Mouse (Mus musculus): ENCODE measurements around the gene Celf2.
A peak's percentile ranks its signal among the peaks of the same experiment; 100 is the strongest.

Celf2 gene

DNA sequence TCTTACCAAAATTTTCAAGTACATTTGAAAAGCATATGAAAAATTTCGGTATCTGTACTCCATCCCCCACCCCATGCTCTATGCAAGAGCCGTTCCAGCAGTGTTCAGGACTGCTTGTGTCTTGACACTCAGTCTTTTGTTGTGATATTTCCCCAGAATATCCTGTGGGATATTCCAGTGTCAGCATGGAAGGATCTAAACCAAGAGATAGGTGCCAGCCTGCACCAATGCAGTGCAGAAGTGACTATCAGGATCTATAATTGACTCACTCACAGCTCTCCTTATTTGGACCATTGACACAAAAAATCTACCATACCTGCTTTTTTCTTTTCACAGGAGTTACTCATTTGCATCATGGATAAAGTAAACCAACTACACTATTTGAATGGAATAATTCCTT is 116.9 kb downstream of the Celf2 start:
- DNase-seq (ENCODE audit: low read depth, low spot score) = no peak

DNA sequence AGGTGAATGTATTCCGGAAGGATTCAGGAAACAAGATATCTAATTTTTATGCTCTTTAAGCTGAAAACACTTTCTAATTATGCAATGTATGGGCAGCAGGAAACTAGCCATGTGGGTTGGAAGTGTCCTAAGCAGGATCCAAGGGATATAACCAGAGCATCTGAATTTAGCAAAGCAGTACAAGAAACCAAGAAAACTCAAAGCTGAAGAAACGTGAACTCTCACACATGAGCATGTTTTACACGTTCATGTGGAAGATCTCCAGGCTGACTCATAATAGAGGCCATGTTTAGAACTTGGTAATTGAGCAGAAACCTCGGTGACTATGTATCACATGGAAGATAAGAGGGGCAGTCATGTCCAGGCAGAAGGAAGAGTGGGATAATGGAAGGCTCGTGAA is 120.1 kb downstream of the Celf2 start:
- DNase-seq (ENCODE audit: low read depth, low spot score) = no peak

GRCm38 (mm10) chr2:7378736-7379135 is 130.6 kb downstream of the Celf2 start:
- DNase-seq (ENCODE audit: low read depth, low spot score) = no peak

DNA sequence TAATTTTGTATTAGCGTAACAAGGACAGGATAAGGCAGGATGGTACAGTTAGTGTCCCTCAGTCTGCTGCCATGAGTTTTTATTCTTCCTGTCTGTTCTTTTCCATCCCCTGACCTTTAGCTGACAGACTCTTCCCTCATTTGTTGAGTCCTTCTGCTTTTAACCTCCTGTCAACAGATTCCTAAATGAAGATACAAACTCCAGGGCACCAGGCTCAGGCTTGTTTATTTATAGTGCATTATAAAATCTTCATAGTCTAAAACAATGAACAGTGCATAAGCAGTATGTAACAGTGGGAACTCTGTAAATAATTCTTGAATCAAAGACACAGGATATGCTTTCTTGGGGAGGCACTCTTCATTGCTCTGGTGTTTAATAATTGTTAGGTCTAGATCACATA is 131.5 kb downstream of the Celf2 start:
- DNase-seq (ENCODE audit: low read depth, low spot score) = no peak

GRCm38 (mm10) chr2:7367738-7368137 is 141.6 kb downstream of the Celf2 start:
- no peak for DNase-seq (ENCODE audit: low read depth, low spot score)

DNA sequence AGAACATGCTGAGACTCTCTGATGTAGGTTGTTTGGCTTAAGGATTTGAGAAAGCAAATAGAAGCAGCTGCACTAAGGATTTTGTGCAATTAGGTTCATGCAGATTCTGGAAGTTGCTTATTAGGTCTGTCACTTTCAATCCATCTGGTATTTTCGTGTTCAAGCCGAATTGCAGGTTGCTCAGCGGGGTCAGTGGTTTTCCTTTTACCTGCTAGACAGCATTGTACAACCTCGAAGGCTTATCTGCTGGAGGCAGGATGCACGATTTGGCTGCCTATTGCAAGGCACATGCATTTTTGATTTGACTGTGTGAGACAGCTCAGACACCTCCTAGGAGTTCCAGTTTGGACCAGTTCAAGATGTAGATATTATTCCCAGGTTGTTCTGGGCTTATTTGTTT is 149.8 kb downstream of the Celf2 start:
- DNase-seq (ENCODE audit: low read depth, low spot score) = no peak

GRCm38 (mm10) chr2:7358816-7359215 is 150.5 kb downstream of the Celf2 start:
- DNase-seq (ENCODE audit: low read depth, low spot score) = no peak

DNA sequence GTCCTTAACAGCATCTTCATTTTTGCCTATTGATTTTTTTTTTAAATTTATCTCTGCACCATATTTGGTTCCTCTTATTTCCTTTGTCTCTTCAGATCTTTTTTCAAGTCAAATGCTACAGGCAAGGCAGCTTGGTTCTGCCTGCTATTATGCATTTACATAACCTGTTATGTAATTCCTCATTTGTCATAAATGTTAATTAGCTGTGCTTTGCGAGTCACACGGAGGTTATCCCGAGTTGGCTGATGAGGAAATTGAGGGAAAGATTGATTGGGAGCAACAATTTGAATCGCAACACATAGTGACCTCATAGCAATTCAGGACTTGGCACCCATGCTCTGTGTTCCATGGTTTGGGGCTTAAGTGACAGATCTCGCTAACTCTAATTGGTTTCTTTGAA is 158.1 kb downstream of the Celf2 start:
- DNase-seq (ENCODE audit: low read depth, low spot score) = no peak

DNA sequence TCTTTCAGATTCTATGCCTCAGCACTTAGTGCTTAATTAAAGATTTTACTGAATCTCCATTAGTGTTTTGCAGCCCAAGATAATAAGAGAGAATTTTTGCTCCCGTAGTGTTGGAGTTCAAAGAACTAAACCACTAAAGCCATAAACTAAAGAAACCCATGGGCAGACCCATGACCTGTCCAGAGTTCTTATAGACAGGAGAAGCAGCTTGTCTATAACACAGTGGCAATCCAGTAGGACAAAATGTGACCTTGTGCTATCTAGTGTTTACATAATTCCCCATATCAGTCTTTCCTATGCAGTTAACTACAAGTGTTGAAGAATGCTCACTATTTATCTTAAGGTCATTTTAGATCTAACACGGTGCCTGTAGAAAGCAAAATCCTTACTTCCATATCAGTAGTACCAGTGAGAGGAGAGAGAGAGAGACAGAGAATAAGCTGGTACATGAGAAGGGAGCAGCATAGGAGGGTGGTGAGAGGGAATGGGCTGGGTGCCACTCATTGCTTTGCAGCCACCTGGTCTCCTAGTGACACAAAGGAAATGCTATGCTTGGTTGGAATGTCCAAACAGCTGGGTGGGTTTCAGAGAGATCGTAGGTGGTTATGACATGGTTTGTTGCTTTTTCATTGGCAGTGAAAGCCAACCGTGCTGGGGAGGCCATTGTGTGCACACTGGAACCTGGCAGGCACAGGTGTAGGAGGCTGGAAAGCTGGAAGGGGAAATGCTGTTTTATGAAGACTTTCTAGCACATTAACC is 162.5 kb downstream of the Celf2 start:
- no peak for DNase-seq (ENCODE audit: low read depth, low spot score)

DNA sequence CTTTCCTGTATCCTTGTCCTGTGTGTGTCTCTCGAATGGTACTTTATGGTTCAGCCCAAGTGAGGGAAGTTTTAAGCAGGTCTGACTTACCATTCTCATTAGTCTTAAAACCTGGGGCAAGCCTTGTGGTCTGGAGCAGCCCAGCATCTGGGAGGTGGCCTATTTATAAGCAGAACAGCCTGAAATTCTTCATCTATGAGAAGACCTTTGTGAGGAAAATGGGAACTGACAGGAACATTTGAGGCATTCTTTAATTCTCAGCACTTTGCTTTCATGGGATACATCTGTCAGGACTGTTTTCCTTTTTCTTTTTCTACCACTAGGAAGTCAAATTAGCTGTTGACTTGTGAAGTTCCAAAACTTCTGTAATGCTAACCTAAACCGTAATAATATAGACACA is 164.4 kb downstream of the Celf2 start:
- DNase-seq (ENCODE audit: low read depth, low spot score) = no peak

DNA sequence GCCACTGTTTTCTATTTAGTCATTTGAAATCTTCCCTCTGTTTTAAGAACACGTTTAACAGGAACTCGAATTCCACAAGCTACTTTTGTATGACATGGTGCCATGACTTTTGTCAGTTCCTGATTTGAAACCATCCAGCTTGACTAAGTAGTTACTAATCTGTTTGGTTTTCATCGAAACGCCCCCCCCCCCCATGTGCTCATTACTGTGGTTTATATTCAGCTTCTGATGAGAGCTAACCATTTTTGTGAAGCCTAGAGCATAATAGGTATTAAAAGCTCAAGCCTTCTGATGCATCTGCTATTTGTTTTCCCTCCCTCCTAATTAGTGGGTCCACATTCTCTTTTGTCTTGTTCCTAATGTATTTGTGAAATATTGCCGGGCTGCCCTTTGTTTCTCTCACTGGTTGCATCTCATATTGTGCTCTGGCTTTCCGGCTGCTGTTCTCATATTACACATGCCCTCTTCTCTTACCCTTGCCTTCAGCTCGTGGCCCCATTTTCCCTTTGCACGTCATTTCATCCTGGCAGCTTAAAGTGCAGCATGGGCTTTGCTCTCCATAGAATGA is 166.4 kb downstream of the Celf2 start:
- DNase-seq (ENCODE audit: low read depth, low spot score) = no peak

- DNase-seq (ENCODE audit: low read depth, low spot score) = no peak
Measured at GRCm38 (mm10) chr2:7334846-7335245, 174.5 kb downstream of the Celf2 start.

DNA sequence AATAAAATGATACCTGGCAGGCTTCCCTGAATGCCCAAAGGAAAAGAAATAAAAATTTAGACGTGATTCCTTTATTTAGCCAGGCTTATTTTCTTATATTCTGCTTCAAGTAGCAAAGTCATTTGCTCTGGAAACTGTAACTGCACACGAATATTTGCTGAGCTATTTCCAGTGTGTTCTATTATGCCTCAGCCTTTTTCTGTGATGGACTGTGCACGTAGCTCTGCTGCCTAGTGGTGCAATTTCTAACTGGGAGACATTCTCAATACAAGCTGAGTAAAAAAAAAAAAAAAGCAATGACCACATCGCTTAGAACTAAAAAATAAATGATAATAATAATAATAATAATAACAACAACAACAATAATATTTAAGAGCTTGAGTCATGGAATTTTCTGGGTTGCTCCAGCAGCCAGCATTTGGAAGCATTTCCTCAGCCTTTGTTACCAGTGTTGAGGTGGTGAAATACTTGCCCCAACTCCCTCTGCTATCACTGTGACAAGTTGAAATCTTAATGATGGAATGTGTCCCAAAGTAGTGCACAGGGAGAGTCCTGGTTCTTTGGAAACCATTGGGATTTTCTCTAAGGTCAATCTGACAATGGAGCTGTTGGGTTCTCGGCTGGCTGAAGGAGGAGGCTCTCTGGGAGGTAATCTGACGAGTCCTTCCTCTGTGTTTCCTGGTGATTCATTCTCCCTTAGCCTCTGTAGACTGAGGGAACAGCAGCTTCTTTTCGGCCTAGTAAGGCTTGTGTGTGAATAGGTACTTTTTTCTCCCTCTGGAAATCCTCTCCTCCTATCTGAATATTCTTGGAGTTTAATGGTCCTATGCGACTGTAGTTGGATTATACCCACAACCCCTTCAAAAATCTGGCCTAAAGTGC is 181.1 kb downstream of the Celf2 start:
- DNase-seq (ENCODE audit: low read depth, low spot score) = no peak

- no peak for DNase-seq (ENCODE audit: low read depth, low spot score)
Measured at GRCm38 (mm10) chr2:7319760-7320159, 189.6 kb downstream of the Celf2 start.

DNA sequence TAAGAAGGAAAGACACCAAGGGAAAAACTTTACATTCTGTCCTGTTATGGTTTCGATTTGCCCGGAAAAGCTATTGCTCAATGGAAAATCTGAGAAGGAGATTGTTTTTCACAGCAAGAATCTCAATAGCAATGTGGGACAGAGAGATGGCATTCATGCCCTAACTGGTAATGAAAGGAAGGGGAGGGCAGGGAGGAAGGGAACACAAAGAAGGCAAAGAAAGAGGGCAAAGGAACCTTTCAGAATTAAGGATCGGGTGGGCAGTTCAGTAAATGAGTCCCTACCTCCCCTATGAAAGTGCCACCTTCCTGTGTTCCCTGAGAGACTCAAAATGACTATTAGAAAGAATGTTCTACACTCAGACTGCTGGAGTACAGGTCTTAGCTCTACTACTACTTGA is 197.6 kb downstream of the Celf2 start:
- no peak for DNase-seq (ENCODE audit: low read depth, low spot score)

- DNase-seq (ENCODE audit: low read depth, low spot score) = no peak
Measured at GRCm38 (mm10) chr2:7310840-7311182, 198.6 kb downstream of the Celf2 start.

- peak; percentile 22 for DNase-seq (ENCODE audit: low read depth, low spot score)
Measured at GRCm38 (mm10) chr2:7310129-7310839, 199.1 kb downstream of the Celf2 start.

DNA sequence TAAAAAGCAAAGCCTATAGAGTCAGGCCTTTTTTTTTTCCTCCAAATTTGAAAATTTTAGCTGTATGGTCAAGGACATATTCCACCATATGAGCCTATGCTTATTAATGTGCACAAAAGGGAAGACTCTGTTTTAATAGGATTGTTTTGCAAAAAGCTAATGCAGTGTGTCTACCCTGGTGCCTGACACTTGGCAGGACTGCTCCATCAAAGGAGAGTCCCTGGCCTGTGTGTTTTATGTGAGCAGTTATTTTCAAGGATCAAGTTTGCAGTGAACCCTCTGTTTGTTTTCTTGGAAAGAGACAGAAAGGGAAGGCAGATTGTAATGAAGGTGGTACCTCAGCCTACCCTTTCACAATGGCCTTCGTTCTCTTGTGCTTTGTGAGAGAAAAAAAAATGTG is 200.0 kb downstream of the Celf2 start:
- DNase-seq (ENCODE audit: low read depth, low spot score) = no peak

DNA sequence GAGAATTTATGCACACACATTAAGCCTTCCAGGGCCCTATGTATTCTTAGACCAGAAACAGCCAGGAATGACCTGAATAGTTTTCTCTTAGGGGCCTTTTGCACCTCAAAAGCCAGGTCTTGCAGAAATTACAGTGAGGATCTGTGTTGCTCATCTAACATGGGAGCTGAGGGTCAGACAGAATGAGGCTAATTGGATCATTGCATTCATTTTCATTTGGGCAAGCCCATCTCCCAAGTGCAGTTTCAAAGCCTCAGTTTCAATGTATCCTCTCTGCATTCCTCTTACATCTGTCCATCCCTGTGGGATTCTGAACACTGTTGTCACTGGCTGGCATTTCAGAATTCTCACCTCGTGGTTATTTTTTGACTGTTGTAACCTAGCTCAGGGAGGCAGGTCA is 200.6 kb downstream of the Celf2 start:
- no peak for DNase-seq (ENCODE audit: low read depth, low spot score)

- no peak for DNase-seq (ENCODE audit: low read depth, low spot score)
Measured at GRCm38 (mm10) chr2:7287434-7287833, 221.9 kb downstream of the Celf2 start.

DNA sequence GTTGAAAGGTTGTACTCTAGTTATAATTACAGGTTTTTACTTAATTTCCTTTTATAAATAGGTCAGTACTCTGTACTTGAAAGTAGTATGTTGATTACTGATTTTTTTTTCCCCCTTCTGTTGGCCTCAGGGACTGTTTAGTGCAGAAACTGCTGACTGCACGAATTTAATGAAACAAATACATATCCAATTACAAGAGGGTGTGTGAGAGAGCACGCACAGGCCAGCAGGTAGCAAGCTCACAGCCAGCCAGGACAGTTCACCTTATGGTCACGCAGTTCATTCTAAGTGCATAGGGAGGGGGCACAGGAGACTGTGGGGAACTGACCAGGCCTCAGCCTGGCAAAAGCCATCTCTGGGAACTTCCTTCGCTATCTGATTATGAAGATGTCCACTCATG is 236.1 kb downstream of the Celf2 start:
- no peak for DNase-seq (ENCODE audit: low read depth, low spot score)

- no peak for DNase-seq (ENCODE audit: low read depth, low spot score)
Measured at GRCm38 (mm10) chr2:7270051-7270450, 239.3 kb downstream of the Celf2 start.
